Mouse (Mus musculus): ENCODE results near the gene Topbp1. TPM values are rescaled to one million over a fixed set of nuclear protein-coding genes. Genes with fewer than 3 reads are reported as not detected.
"Not testable (repeated sequence)": the region's sequence is repeated elsewhere in the genome, so short reads cannot be mapped to it uniquely, and the experiment has no call there.

The Topbp1 gene
- total RNA-seq, 2 experiments from 2014 or later = 19.6 to 22.8 TPM

- DNase-seq (ENCODE audit: extremely low spot score in 1 of 2, low spot score in 1 of 2) = no peak
These were observed 43.0 kb downstream of the Topbp1 start for GRCm38 (mm10) chr9:103347996-103348490.

- DNase-seq (ENCODE audit: extremely low spot score in 1 of 2, low spot score in 1 of 2) = no peak
These were observed 43.8 kb downstream of the Topbp1 start for GRCm38 (mm10) chr9:103348791-103349190.

GRCm38 (mm10) chr9:103353500-103354260 lies 48.7 kb downstream of the Topbp1 start:
- not testable (repeated sequence) for DNase-seq (ENCODE audit: extremely low spot score in 1 of 2, low spot score in 1 of 2)

- no peak for DNase-seq (ENCODE audit: extremely low spot score in 1 of 2, low spot score in 1 of 2)
These were observed 52.9 kb downstream of the Topbp1 start for GRCm38 (mm10) chr9:103357893-103358292.

- no peak for DNase-seq (ENCODE audit: extremely low spot score in 1 of 2, low spot score in 1 of 2)
These were observed 53.5 kb downstream of the Topbp1 start for GRCm38 (mm10) chr9:103358545-103358944.

GRCm38 (mm10) chr9:103360642-103361041 lies 55.6 kb downstream of the Topbp1 start:
- no peak for DNase-seq (ENCODE audit: extremely low spot score in 1 of 2, low spot score in 1 of 2)

- no peak for DNase-seq (ENCODE audit: extremely low spot score in 1 of 2, low spot score in 1 of 2)
These were observed 58.1 kb downstream of the Topbp1 start for GRCm38 (mm10) chr9:103363088-103363487.

- no peak for DNase-seq (ENCODE audit: extremely low spot score in 1 of 2, low spot score in 1 of 2)
These were observed 58.9 kb downstream of the Topbp1 start for GRCm38 (mm10) chr9:103363730-103364417.

GRCm38 (mm10) chr9:103364601-103365289 lies 59.7 kb downstream of the Topbp1 start:
- DNase-seq (ENCODE audit: extremely low spot score in 1 of 2, low spot score in 1 of 2) = peak; percentile 28 to 34

GRCm38 (mm10) chr9:103365290-103366247 lies 60.6 kb downstream of the Topbp1 start, which contains the start of gene Cdv3:
TSS of gene Cdv3 (minus strand) at chr9:103365840.
- DNase-seq (ENCODE audit: extremely low spot score in 1 of 2, low spot score in 1 of 2) = peak; percentile 90

GRCm38 (mm10) chr9:103366356-103366755 lies 61.3 kb downstream of the Topbp1 start:
- no peak for DNase-seq (ENCODE audit: extremely low spot score in 1 of 2, low spot score in 1 of 2)

GRCm38 (mm10) chr9:103369951-103370350 lies 64.9 kb downstream of the Topbp1 start:
- no peak for DNase-seq (ENCODE audit: extremely low spot score in 1 of 2, low spot score in 1 of 2)

GRCm38 (mm10) chr9:103372271-103373010 lies 67.4 kb downstream of the Topbp1 start:
- DNase-seq (ENCODE audit: extremely low spot score in 1 of 2, low spot score in 1 of 2) = no peak

GRCm38 (mm10) chr9:103376346-103377320 lies 71.6 kb downstream of the Topbp1 start:
- no peak for DNase-seq (ENCODE audit: extremely low spot score in 1 of 2, low spot score in 1 of 2)

- DNase-seq (ENCODE audit: extremely low spot score in 1 of 2, low spot score in 1 of 2) = no peak
These were observed 73.7 kb downstream of the Topbp1 start for GRCm38 (mm10) chr9:103378686-103379085.

GRCm38 (mm10) chr9:103379199-103379598 lies 74.2 kb downstream of the Topbp1 start:
- DNase-seq (ENCODE audit: extremely low spot score in 1 of 2, low spot score in 1 of 2) = no peak

GRCm38 (mm10) chr9:103380566-103380965 lies 75.6 kb downstream of the Topbp1 start:
- no peak for DNase-seq (ENCODE audit: extremely low spot score in 1 of 2, low spot score in 1 of 2)

- no peak for DNase-seq (ENCODE audit: extremely low spot score in 1 of 2, low spot score in 1 of 2)
These were observed 78.0 kb downstream of the Topbp1 start for GRCm38 (mm10) chr9:103382989-103383388.
